Mouse (Mus musculus) ES-E14 (cell line): ENCODE measurements around the gene Rptor. TPM values are rescaled to one million over a fixed set of nuclear protein-coding genes. Genes with fewer than 3 reads are reported as not detected.
A peak's percentile ranks its signal among the peaks of the same experiment; 100 is the strongest.

Experiments
- DNase-seq: peaks from one replicate; pipeline ENCODE4 v3.0.0-alpha.2; 2013; ENCODE audit warnings: low read depth, low spot score
- H3K27ac ChIP-seq: 2 replicates; pipeline ENCODE4 v1.5.1; 2012; ENCODE audit warnings: low read depth, mild to moderate bottlenecking, low read length, moderate library complexity, mixed read lengths; ENCODE audit not compliant: poor library complexity, insufficient read depth, severe bottlenecking
- H3K36me3 ChIP-seq: 2 replicates; pipeline ENCODE4 v1.6.1; 2012; ENCODE audit warnings: mild to moderate bottlenecking, low read length, moderate library complexity, mixed read lengths; ENCODE audit not compliant: control insufficient read depth, poor library complexity, insufficient read depth, severe bottlenecking
- H3K4me1 ChIP-seq, 2 experiments: fragments of 150-350 bp in 1 of 2; sonication (generic) in 1 of 2; 2 replicates each; pipeline ENCODE4 v1.6.1; 2012; ENCODE audit warnings: low read length in 2 of 2, mild to moderate bottlenecking in 1 of 2, mixed read lengths in 1 of 2; ENCODE audit not compliant: control insufficient read depth in 2 of 2, insufficient read depth in 2 of 2, poor library complexity in 1 of 2
- H3K4me3 ChIP-seq, 2 experiments: fragments of 150-350 bp in 1 of 2; sonication (generic) in 1 of 2; 2 replicates each; pipeline ENCODE4 v1.5.1; 2012; ENCODE audit warnings: low read length in 2 of 2, low read depth in 1 of 2, mild to moderate bottlenecking in 1 of 2, mixed read lengths in 1 of 2; ENCODE audit not compliant: insufficient read depth in 1 of 2, poor library complexity in 1 of 2, severe bottlenecking in 1 of 2
- H3K9ac ChIP-seq: 2 replicates; pipeline ENCODE4 v1.6.1; 2012; ENCODE audit warnings: low read depth, mild to moderate bottlenecking, low read length, mixed read lengths; ENCODE audit not compliant: poor library complexity, insufficient read depth, severe bottlenecking
- H3K9me3 ChIP-seq: fragments of 150-350 bp; sonication (generic); 2 replicates; pipeline ENCODE4 v1.6.1; 2012; ENCODE audit warnings: low read depth, mild to moderate bottlenecking, low read length; ENCODE audit not compliant: control insufficient read depth, insufficient read depth
- CHD2 ChIP-seq: IDR thresholded peaks from 2 replicates; pipeline ENCODE4 v1.6.1; 2014; ENCODE audit warnings: mild to moderate bottlenecking, low read depth, low read length, inconsistent platforms
- HCFC1 ChIP-seq: IDR thresholded peaks from 2 replicates; pipeline ENCODE4 v1.6.1; 2012; ENCODE audit warnings: low read length, inconsistent platforms, borderline replicate concordance; ENCODE audit not compliant: insufficient read depth
- MAFK ChIP-seq: IDR thresholded peaks from 2 replicates; pipeline ENCODE4 v1.6.1; 2014; ENCODE audit warnings: mild to moderate bottlenecking, low read depth, low read length, inconsistent platforms; ENCODE audit not compliant: insufficient read depth
- ZC3H11A ChIP-seq: IDR thresholded peaks from 2 replicates; pipeline ENCODE4 v1.6.1; 2012; ENCODE audit warnings: low read depth, mild to moderate bottlenecking, inconsistent platforms, low read length, borderline replicate concordance
- ZNF384 ChIP-seq: IDR thresholded peaks from 2 replicates; pipeline ENCODE4 v1.6.1; 2012; ENCODE audit warnings: low read depth, low read length, inconsistent platforms
- in situ Hi-C, 2 experiments: fragments of 600-800 bp; cut with MboI; formaldehyde crosslinking; loops; one replicate each; pipeline ENCODE4 v1.15.1; 2025; ENCODE audit warnings: low sequenced_read_pairs in 2 of 2, inconsistent platforms in 1 of 2; ENCODE audit not compliant: unreplicated experiment in 2 of 2
- total RNA-seq: library from RNA; depleted of rRNA; stranded (reverse); fragments of 300-350 nt; gene quantifications from 2 replicates; pipeline ENCODE4 v1.2.3, GENCODE M21; 2012

Rptor gene
- total RNA-seq, 1 experiment: 59.7 TPM

DNA sequence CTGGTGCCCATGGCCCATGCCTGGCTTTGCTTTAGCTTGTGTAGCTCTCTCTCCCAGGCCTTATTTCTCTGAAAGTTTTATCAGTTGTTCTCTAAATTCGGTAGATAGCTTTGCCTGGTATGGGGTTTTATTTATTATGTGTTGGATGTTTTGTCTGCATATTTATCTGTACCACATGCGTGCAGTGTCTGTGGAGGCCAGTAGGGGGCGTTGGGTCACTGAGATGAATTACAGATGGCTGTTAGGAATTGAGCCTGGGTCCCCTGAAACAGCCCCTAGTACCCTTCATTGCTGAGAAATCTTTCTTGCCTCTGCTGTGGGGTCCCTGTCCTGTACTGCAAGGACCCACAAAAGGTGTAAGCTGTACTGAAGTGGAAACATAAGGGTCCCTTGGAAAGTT is 24.5 kb downstream of the Rptor start:
- H3K9me3 ChIP-seq: no peaks in the 10 kb centered on the region
- peaks cover 13 to 17% of the 10 kb centered on the region in 2 experiments for H3K4me1 ChIP-seq
- H3K9ac ChIP-seq: no peak overlapping the region; the same call in 1 of the 2 replicates
- DNase-seq: peak; percentile 42
- TF ChIP-seq MAFK (no peak), CHD2 (no peak), ZC3H11A (no peak), ZNF384 (no peak), HCFC1 (no peak)
- H3K27ac ChIP-seq: no peak overlapping the region
- in situ Hi-C loops: no loop called here
- no peak overlapping the region for H3K4me3 ChIP-seq
- no peaks in the 10 kb centered on the region for H3K36me3 ChIP-seq

DNA sequence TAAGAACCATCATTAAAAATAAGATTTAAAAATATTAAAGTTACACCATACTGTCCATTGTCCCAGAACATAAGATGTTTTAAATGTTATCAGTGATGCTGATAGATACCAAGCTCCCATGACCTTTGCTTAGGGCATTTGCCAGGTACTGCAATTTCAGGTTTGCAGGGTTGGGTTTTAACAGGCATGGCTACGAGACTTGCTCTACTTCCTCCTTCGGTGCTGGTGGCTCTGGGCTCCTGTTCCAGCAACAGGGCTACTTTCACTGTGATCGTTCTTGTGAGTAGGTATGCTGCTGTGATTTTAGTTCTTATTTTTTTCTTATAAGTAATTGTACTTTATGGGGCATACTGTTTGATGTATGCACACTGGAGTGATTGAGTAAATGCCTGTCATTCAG is 26.4 kb downstream of the Rptor start:
- DNase-seq: no peak
- H3K4me3 ChIP-seq: no peak overlapping the region
- no peaks in the 10 kb centered on the region; the same call in 1 of the 2 replicates for H3K36me3 ChIP-seq
- in situ Hi-C loops: no loop called here
- TF ChIP-seq CHD2 (no peak), HCFC1 (no peak), ZNF384 (no peak), ZC3H11A (no peak), MAFK (no peak)
- peaks cover 13 to 21% of the 10 kb centered on the region in 2 experiments for H3K4me1 ChIP-seq
- H3K9ac ChIP-seq: no peak overlapping the region
- no peaks in the 10 kb centered on the region for H3K9me3 ChIP-seq
- no peak overlapping the region for H3K27ac ChIP-seq

DNA sequence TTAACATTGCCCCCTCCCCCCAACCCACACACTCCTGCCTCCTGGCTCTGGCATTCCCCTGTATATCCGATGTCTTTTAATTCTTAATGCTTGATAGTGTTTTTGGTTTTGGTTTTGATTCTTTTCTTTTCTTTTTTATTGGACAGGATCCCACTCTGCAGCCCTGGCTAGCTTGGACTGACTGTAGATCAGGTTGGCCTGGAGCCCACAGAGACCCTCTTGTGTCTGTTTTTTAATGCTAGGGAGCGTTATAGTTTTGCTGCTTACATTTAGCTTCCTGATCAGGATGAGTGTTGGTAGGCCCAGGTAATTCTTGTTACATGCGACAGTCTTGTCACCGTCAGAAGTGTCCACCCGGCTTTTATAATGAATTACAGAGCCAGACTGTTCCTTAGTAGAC is 27.6 kb downstream of the Rptor start:
- H3K4me1 ChIP-seq: peaks cover 13 to 21% of the 10 kb centered on the region in 2 experiments
- TF ChIP-seq HCFC1: no peak
- no peak for TF ChIP-seq CHD2
- no peak for TF ChIP-seq ZC3H11A
- TF ChIP-seq ZNF384: no peak
- TF ChIP-seq MAFK: no peak
- H3K9ac ChIP-seq: no peak overlapping the region
- H3K9me3 ChIP-seq: no peaks in the 10 kb centered on the region
- in situ Hi-C loops: no loop called here
- H3K4me3 ChIP-seq: no peak overlapping the region
- no peak for DNase-seq
- peak overlapping the region; percentile 9; the same call in 1 of the 2 replicates for H3K27ac ChIP-seq
- H3K36me3 ChIP-seq: no peaks in the 10 kb centered on the region; the same call in 1 of the 2 replicates

DNA sequence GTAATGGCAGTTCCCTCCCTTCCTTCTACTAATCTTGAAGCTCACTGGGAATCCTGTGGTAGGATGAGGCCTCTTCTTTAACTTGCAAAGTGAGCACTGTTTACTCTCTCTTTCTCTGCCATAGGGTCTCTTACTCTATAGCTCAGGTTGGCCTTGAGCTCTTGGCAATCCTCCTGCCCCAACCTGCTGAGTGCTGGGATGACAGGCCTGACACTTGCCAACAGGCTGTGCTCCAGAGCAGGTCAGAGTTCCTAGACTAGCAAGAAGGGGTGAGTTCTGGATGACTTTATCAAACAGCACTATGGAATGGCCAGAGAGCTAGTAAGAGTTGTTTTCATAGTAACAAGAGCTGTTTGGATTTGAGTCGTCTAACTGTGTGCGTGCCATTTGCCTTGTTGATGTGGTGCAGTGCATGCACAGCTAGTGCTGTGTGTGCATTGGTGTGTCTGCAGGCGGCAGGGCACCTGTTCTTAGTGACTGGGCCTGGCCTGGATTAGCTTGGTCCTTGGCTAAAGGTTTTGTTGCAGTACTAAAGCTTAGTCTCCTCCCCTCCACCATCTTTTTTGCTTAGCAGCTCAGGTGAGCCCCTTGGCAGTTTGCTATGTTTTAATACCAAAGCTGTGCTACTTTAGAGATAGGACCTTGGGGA is 28.6 kb downstream of the Rptor start:
- TF ChIP-seq ZNF384 (no peak), ZC3H11A (no peak), MAFK (no peak), HCFC1 (no peak), CHD2 (no peak)
- Histone ChIP-seq H3K9me3 (no peaks in the 10 kb centered on the region), H3K4me3 (no peak overlapping the region), H3K9ac (no peak overlapping the region), H3K4me1 (peaks cover 13 to 18% of the 10 kb centered on the region in 2 experiments), H3K36me3 (no peaks in the 10 kb centered on the region; the same call in 1 of the 2 replicates), H3K27ac (no peak overlapping the region)
- in situ Hi-C loops: no loop called here
- DNase-seq: no peak

DNA sequence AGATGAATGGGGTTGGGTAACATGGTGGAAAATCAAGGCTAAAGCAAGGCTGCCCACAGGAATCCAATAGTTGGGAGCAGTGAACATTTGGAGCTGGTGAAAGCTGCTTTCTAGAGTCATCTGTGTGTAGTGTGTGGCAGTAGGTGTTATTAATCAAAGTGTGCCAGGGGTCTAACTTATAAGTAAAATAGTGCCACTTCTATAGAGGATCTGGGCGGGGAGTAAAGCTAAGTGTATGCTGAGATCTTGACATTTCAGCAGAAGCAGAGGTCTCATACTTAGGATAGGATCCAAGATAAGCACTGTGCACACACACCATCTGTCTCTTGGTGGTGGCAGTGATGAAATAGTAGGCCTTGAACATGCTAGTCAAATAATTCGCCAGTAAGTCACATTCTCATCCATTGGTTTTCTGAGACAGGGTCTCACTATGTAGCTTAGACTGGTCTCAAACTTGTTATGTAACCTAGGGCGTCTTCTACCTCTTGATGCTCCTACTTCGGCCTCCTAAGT is 33.7 kb downstream of the Rptor start:
- in situ Hi-C loops: no loop called here
- Histone ChIP-seq H3K9ac (no peak overlapping the region), H3K36me3 (no peaks in the 10 kb centered on the region; the same call in 1 of the 2 replicates), H3K4me3 (no peak overlapping the region), H3K9me3 (no peaks in the 10 kb centered on the region), H3K4me1 (peaks cover 3 to 12% of the 10 kb centered on the region in 2 experiments; a peak in 3 of 4 replicates), H3K27ac (no peak overlapping the region)
- DNase-seq: no peak
- no peak for TF ChIP-seq MAFK
- TF ChIP-seq CHD2: no peak
- no peak for TF ChIP-seq ZC3H11A
- TF ChIP-seq HCFC1: no peak
- no peak for TF ChIP-seq ZNF384
